Mouse (Mus musculus) kidney, adult 10 weeks (tissue): Measurements from ENCODE around the gene Sox10. TPM values are rescaled to one million over a fixed set of nuclear protein-coding genes. Genes with fewer than 3 reads are reported as not detected.

Experiments used
- polyA plus RNA-seq: library from polyadenylated mRNA; stranded (reverse); fragments of 350-450 nt; fragmentation: Illumina TruSeq; extraction: RNeasy Lipid Tissue Mini Kit (QIAGEN cat#74804); gene quantifications from one replicate; pipeline ENCODE4 v1.2.3, GENCODE M21; 2014; ENCODE audit warnings: low read depth, low replicate concordance

Sox10 gene
- polyA plus RNA-seq: not detected

DNA sequence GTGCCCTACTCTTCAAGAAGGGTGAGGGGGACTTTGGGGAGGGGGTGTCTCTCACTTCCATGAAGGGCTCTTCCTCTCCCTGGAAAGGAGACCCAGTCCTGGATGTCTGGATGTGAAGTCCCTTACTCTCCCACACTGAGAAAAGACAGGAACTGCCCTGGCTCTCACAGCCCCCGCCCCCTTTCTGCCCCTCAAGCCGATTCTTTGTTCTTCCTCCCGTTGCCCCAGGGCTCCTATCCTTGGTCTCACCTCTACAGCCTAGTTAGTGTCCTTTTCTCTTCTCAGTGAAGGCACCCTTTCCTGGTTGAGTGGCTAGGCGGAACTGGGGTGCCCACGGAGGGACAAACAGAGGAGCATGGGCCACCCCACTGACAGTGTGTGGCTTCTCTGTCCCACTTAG is at the start of gene Sox10:
Sox10 (minus strand) TSS at position 101 of the 400 bp plus-strand sequence.

DNA sequence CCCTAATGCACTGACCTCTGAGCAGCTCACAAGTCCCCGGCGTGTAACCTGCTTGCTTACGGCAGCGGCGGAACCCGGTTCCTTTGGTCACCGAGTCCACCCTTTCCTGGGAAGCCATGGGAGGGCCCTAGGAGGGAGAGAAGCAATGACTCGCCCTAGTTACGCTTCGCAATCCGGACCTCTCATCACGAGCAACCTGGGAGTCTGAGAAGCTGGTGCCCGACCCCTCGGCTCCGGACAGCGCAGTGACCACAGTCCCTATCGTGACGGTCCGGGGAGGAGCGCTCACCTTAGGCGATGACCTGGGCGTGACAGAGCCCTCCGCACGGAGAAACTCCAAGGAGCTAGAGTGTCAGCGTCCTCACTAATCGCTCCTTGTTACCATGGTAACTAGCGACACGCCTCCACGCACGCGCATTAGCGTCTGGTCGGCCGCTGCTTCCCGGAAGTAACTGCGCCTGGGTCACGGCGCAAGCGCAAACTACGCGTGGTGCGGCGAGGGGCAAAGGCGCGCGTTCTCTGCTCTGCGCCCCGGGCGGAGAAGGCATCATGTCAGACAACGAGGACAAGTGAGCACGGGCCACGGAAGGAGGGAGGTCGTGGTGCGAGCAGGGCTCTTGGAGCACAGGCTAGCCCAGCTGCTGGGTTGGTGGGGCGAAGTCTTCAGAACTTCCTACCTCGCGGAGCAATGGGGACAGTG is 24.0 kb downstream of the Sox10 start, which contains the start of the genes Polr2f and 1700088E04Rik:
Polr2f (plus strand) TSS at position 144 of the 700 bp plus-strand sequence.
1700088E04Rik (minus strand) TSS at position 388 of the 700 bp plus-strand sequence.

DNA sequence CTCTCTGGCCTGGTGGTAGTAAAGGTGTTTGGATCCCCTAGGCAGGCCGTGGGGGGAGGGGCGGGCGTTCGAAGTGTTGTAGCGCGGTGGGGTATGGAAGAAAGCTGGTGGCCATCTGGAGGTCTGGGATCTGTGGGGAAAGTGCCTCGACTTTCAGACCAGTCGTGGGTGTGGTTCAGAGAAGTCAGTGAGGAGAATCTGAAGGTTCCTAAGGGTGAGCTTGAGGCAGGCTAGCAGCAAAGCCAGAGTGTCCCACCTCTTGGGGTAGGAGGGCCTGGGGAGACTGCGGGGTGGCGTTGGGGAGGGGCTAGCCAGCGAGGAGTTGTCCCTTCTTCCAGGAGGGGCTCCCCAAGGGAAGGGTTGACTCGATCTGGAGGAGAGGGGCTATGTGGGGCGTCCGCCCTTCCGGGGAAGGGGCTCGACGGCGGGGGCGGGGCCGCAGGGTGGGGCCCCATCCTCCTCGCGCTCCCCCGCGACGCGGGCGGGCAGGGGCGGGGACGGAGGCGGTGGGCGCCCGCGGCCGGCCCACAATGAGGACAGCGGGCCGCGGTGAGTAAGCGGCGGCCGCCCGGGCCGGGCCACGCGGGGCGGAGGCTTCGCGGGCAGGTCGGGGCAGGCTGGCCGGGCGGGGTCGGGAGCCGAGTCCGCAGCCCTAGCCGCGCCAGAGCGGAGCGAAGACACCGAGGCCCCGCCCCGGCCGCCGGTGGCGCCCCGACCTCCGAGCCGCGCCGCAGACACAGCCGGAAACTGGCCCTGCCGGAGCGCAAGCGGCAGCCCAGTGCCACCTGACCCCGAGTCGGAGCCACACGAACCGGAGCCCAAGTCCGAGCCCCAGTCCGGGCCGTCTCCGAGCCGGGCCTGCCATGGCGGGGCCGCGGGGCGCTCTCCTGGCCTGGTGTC is 56.4 kb downstream of the Sox10 start, which contains the start of gene Micall1:
Micall1 (plus strand) TSS at position 478 of the 900 bp plus-strand sequence.

Other genes starting within 250 kb of the Sox10 start
- 1.1 TPM for gene Lgals1, start 238.5 kb downstream of the Sox10 start, polyA plus RNA-seq
- 2.5 TPM for gene Nol12, start 230.3 kb downstream of the Sox10 start, polyA plus RNA-seq
- gene Triobp, start 217.5 kb downstream of the Sox10 start, polyA plus RNA-seq: 1.7 TPM
- 177 TPM for gene H1f0, start 136.8 kb downstream of the Sox10 start, polyA plus RNA-seq
- not detected for gene Galr3, start 123.4 kb downstream of the Sox10 start, polyA plus RNA-seq
- gene Ankrd54, start 102.3 kb downstream of the Sox10 start, polyA plus RNA-seq: 1.1 TPM
- 82.4 TPM for gene Eif3l, start 90.1 kb downstream of the Sox10 start, polyA plus RNA-seq
- gene Micall1, start 56.3 kb downstream of the Sox10 start, polyA plus RNA-seq: 9.9 TPM
- not detected for gene Polr2f, start 24.2 kb downstream of the Sox10 start, polyA plus RNA-seq
- gene 1700088E04Rik, start 24.0 kb downstream of the Sox10 start, polyA plus RNA-seq: 3.8 TPM
- gene Pick1, start 63.9 kb upstream of the Sox10 start, polyA plus RNA-seq: 7.5 TPM
- gene Gm49486, start 64.2 kb upstream of the Sox10 start, polyA plus RNA-seq: 1.1 TPM
- not detected for gene Slc16a8, start 89.5 kb upstream of the Sox10 start, polyA plus RNA-seq
- gene Baiap2l2, start 120.3 kb upstream of the Sox10 start, polyA plus RNA-seq: 2.9 TPM
- 0.53 TPM for gene Pla2g6, start 163.2 kb upstream of the Sox10 start, polyA plus RNA-seq
- 0.32 TPM for gene Maff, start 181.4 kb upstream of the Sox10 start, polyA plus RNA-seq
- 3.4 TPM for gene Tmem184b, start 238.3 kb upstream of the Sox10 start, polyA plus RNA-seq